Mouse (Mus musculus) bone marrow, adult 2 months (tissue): Measurements from ENCODE around the gene Gpr21. TPM values are rescaled to one million over a fixed set of nuclear protein-coding genes. Genes with fewer than 3 reads are reported as not detected.

Source experiments
- H3K27ac ChIP-seq: fragments of 200-500 bp; 2 replicates; pipeline ENCODE4 v1.5.1; 2012; ENCODE audit warnings: low read depth, mild to moderate bottlenecking, control low read depth, inconsistent platforms, low read length; ENCODE audit not compliant: control insufficient read depth, poor library complexity, insufficient read depth
- H3K4me1 ChIP-seq: fragments of 200-500 bp; 2 replicates; pipeline ENCODE4 v1.6.1; 2011; ENCODE audit warnings: low read length; ENCODE audit not compliant: control insufficient read depth, insufficient read depth
- H3K4me3 ChIP-seq: fragments of 200-500 bp; replicated peaks from 2 replicates; pipeline ENCODE3; 2011; ENCODE audit warnings: mild to moderate bottlenecking, low read depth, low read length, control low read depth; ENCODE audit not compliant: control insufficient read depth
- CTCF ChIP-seq: fragments of 200-500 bp; IDR thresholded peaks from 2 replicates; pipeline ENCODE4 v1.5.1; 2011; ENCODE audit warnings: low read length, control low read depth; ENCODE audit not compliant: control insufficient read depth, insufficient read depth
- POLR2A ChIP-seq: fragments of 200-500 bp; IDR thresholded peaks from 2 replicates; pipeline ENCODE4 v1.6.1; 2011; ENCODE audit warnings: low read depth, mild to moderate bottlenecking, control low read depth, low read length, borderline replicate concordance; ENCODE audit not compliant: control insufficient read depth
- WGBS: fragments of 180-500 bp; shearing (Covaris S2); methylation state at CpG from one replicate; pipeline ENCODE4 v1.1.7; 2018; 5-methylcytosine and 5-hydroxymethylcytosine counted together
- polyA plus RNA-seq: library from polyadenylated mRNA; stranded (reverse); fragments of >200 nt; gene quantifications from 2 replicates; pipeline ENCODE4 v1.2.4, GENCODE M21; 2011; ENCODE audit warnings: low replicate concordance; ENCODE audit not compliant: missing spikeins, insufficient read depth, insufficient read length

The Gpr21 gene
- polyA plus RNA-seq, 1 experiment = not detected

DNA sequence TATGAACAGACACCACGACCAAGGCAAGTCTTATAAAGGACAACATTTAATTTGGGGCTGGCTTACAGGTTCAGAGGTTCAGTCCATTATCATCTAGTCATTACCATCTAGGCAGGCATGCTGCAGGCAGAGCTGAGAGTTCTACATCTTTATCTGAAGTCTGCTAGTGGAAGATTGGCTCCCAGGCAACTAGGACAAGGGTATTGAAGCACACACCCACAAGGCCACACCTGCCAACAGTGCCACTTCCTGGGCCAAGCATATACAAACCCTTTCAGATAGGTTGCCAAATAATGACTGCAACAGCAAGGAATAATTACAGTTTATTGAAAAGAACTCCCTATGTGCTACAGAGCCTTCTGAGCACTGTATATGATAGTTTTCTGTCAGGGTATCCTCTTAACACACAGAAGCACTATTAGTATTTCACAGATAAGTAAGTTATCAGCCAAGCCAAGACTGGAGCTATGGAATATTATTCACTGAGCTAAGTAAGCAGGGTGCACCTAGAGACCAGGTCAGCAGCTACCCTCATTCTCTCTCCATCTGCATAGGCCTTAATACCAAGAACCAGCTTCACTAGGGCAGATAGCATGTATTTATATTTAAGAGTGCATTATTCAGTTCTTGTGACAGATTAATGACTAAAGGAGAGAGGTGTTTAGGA, 33.3 kb downstream of the Gpr21 start:
- Histone ChIP-seq H3K4me1 (no peaks in the 10 kb centered on the region; the same call in 1 of the 2 replicates), H3K4me3 (no peak overlapping the region), H3K27ac (no peak overlapping the region)
- WGBS = 67% methylated on average over 1 of the region's 1 CpGs
- TF ChIP-seq POLR2A (no peak), CTCF (no peak)

DNA sequence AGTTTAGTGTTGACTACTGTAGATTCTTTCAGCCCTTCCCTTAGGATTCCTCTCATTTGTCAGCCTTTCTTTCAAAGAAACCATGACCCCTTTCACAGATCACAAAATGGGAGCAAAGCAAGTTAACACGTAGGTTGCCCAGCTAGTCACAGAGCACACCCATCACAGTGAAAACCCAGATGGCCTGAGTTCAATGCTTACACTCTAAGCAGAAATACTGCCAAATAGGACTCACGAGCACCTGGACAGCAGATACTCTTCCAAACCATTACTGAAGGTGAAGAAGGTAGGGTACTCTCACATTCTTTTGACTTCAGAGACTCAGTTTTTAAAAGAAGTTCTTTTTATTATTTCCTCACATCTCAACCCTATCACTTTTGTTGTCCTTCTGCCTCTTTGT, 40.2 kb downstream of the Gpr21 start:
- WGBS = 85% methylated on average over 2 of the region's 2 CpGs
- TF ChIP-seq POLR2A = no peak
- no peaks in the 10 kb centered on the region for H3K4me1 ChIP-seq
- no peak overlapping the region for H3K4me3 ChIP-seq
- no peak overlapping the region for H3K27ac ChIP-seq

DNA sequence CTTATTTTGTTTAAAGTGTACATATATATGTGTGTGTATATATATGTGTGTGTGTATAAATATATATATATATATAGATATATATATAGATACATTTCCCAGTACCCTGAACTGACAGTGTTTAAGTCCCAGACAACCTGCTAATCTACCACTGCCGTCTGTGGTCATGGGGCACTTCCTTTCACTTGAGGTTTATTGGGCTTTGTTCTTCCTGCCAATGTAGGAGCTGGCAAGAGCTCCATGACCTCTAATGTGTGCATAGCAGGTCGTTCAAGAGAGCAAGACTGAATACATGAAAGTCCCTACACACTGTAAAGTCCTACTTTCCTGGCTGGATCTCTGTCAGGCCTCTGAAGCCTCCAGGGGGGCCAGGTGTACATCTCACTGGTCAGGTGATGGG, 49.4 kb downstream of the Gpr21 start:
- Histone ChIP-seq H3K27ac (no peak overlapping the region), H3K4me3 (no peak overlapping the region), H3K4me1 (no peaks in the 10 kb centered on the region)
- TF ChIP-seq CTCF (no peak), POLR2A (no peak)
- 5% methylated on average over 2 of the region's 2 CpGs for WGBS

DNA sequence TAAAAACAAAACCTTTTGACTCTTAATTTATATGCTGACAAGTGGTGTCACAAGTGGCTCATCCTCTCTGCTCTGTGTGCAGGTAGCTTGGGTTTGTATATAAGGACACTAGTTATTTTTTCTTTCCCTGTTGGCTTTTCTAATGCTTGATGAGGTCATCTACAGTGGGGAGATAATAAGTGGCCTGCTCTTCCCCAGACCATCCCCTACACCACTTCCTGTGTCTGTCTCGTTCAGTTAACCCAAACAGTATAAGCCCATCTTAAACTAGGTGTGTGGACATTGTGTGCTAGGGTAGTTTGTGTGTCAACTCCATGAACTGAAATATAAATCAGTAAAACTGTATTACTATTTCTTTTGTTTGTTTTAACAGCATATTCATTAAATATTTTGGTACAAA, 49.9 kb downstream of the Gpr21 start:
- 11% methylated on average over 1 of the region's 1 CpGs for WGBS
- no peak overlapping the region for H3K4me3 ChIP-seq
- H3K4me1 ChIP-seq = no peaks in the 10 kb centered on the region
- TF ChIP-seq POLR2A (no peak), CTCF (no peak)
- no peak overlapping the region for H3K27ac ChIP-seq

DNA sequence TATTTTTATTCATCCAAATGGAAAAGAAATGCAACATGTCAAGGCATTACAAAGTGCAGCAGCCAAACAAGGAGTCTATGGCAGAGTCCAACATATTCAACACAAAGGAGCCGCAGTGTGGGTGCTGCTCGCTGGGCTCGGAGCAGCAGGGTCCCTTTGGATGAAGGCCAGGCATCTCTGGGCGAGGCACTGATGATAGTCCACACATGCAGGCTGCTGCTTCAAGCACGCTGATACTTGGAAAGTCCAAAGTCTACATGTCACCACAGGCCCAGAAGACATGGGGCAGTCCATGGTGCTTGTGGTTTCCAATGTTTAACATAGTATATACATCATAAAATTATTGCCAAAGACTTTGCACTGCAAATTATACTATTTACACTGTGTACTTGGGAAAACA, 53.8 kb downstream of the Gpr21 start:
- no peak overlapping the region for H3K27ac ChIP-seq
- no peak overlapping the region for H3K4me3 ChIP-seq
- no peak for TF ChIP-seq POLR2A
- H3K4me1 ChIP-seq = no peaks in the 10 kb centered on the region
- WGBS = 77% methylated on average over 5 of the region's 5 CpGs

Other genes with a start within 250 kb of the Gpr21 start
- not detected in 2 replicates for gene Olfr368, start 189.8 kb upstream of the Gpr21 start, polyA plus RNA-seq
- 7.9 and 28.4 TPM in 2 replicates for gene Pdcl, start 157.0 kb upstream of the Gpr21 start, polyA plus RNA-seq
- gene Rc3h2, start 93.4 kb upstream of the Gpr21 start, polyA plus RNA-seq = 6.0 and 11.9 TPM in 2 replicates
- gene Zbtb26, start 73.2 kb upstream of the Gpr21 start, polyA plus RNA-seq = 1.3 and 2.6 TPM in 2 replicates
- gene Zbtb6, start 73.2 kb upstream of the Gpr21 start, polyA plus RNA-seq = 4.4 and 6.4 TPM in 2 replicates
- 11.2 and 18.0 TPM in 2 replicates for gene Rabgap1, start 73.1 kb upstream of the Gpr21 start, polyA plus RNA-seq
- 11.8 and 28.3 TPM in 2 replicates for gene Strbp, start 187.5 kb downstream of the Gpr21 start, polyA plus RNA-seq